In the genomic region with DNA sequence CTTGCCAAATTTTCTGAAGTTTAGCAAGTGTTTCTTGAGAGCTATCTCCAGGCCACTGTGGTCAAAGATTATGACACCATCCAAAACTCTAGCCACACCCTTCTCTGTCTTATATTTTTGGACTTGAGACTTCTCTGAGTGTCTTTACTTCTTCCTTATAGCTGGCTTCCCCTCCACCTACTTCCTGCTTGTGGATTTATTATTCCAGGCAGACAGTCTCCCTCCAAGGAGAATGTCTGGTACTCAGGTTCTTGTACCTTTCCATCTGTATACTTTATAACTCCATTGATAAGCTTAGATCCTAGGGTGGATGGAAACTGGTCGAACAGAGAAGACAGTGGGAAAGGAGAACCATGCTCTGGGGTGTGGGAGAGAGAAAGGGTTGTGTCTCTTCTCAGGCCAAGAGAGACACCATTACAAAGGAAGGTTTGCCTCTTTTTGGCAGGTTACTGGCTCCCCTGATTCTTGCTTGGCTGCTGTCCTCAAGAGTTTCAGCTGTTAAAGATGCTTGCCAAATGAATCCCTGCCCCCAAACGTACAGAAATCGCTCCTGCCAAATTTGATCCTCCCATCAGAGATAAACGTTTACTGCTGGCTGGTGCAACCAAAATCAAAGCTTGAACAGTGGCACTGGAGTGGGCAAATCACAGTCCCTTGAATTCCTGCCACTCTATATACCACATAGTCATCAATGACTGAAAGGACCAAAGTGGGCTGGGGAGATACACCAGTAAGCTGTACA, we compare ENCODE assay signal across 16 mouse cellular contexts.
DNase-seq lines count a peak whose midpoint lies in the region; ATAC-seq and TF ChIP-seq lines count a peak whose summit lies in the region.
"Had no signal": no experiment of that assay in that cellular context is flagged by ENCODE, and none has a peak within 500 bp of the region (broad histone marks: within the 10 kb centered on the region; RNA-seq: fewer than 3 reads in every experiment).

No protein-coding gene starts in this region.

- no peak overlapping the region for H3K4me3 ChIP-seq in hindbrain, embryonic 13.5 days
- H3K4me3 ChIP-seq in hindbrain, embryonic 11.5 days (ENCODE audit: low read depth, low read length): no peak overlapping the region
- H3K4me3 ChIP-seq in intestine, postnatal 0 days (ENCODE audit: low read depth, low read length): no peak overlapping the region
- H3K4me3 ChIP-seq: limb, embryonic 13.5 days; neural tube, embryonic 13.5 days had no signal

- TF ChIP-seq CTCF in intestine, postnatal 0 days (IDR thresholded peaks at IDR 0.05; ENCODE audit: low read depth): no peak

- no peak for ATAC-seq in hindbrain, embryonic 13.5 days (ENCODE audit: low FRiP score)
- no peak for ATAC-seq in hindbrain, embryonic 11.5 days (ENCODE audit: low FRiP score)
- peak; percentile 46; the same call in 1 of the 2 replicates for ATAC-seq in cerebellum, adult (ENCODE audit: insufficient number of reproducible peaks, low FRiP score, low TSS enrichment)
- peak; percentile 51; the same call in 1 of the 2 replicates for ATAC-seq in intestine, postnatal 0 days
- no peak for ATAC-seq in CD4-positive, CD25-positive, alpha-beta regulatory T cell, adult 4 months

- H3K4me1 ChIP-seq in hindbrain, embryonic 13.5 days (replicated peaks): peaks cover 33% of the 10 kb centered on the region
- peaks cover 6% of the 10 kb centered on the region for H3K4me1 ChIP-seq in hindbrain, embryonic 11.5 days (replicated peaks; ENCODE audit: control insufficient read depth, insufficient read depth, low read length)
- 0 out of 2 replicates have a peak, but pooled peaks cover 6% of the 10 kb centered on the region for H3K4me1 ChIP-seq in intestine, postnatal 0 days (replicated peaks; ENCODE audit: control insufficient read depth, insufficient read depth, low read length)
- H3K4me1 ChIP-seq: limb, embryonic 13.5 days had no signal

- no peak overlapping the region for H3K9ac ChIP-seq in hindbrain, embryonic 13.5 days
- H3K9ac ChIP-seq in hindbrain, embryonic 11.5 days (ENCODE audit: low read depth, low read length): no peak overlapping the region
- H3K9ac ChIP-seq in intestine, postnatal 0 days (ENCODE audit: low read depth, low read length): no peak overlapping the region
- H3K9ac ChIP-seq: limb, embryonic 13.5 days; neural tube, embryonic 13.5 days had no signal

- H3K9me3 ChIP-seq in hindbrain, embryonic 13.5 days: 0 out of 2 replicates have a peak, but pooled peaks cover 5% of the 10 kb centered on the region
- H3K9me3 ChIP-seq in hindbrain, embryonic 11.5 days (ENCODE audit: control insufficient read depth, low read length): no peaks in the 10 kb centered on the region
- H3K9me3 ChIP-seq in intestine, postnatal 0 days (ENCODE audit: control insufficient read depth): no peaks in the 10 kb centered on the region
- H3K9me3 ChIP-seq: neural tube, embryonic 13.5 days had no signal

- peak overlapping the region; percentile 25; the same call in 1 of the 2 replicates for H3K27ac ChIP-seq in hindbrain, embryonic 13.5 days
- no peak overlapping the region for H3K27ac ChIP-seq in hindbrain, embryonic 11.5 days (ENCODE audit: low read depth, low read length)
- H3K27ac ChIP-seq in intestine, postnatal 0 days (ENCODE audit: low read depth, low read length): no peak overlapping the region
- H3K27ac ChIP-seq: kidney, postnatal 0 days; limb, embryonic 13.5 days; neural tube, embryonic 13.5 days had no signal

- H3K4me2 ChIP-seq in hindbrain, embryonic 13.5 days: no peak overlapping the region
- H3K4me2 ChIP-seq in hindbrain, embryonic 11.5 days (replicated peaks; ENCODE audit: low read depth, low read length): no peak overlapping the region
- H3K4me2 ChIP-seq in intestine, postnatal 0 days (replicated peaks; ENCODE audit: low read depth): no peak overlapping the region
- H3K4me2 ChIP-seq: limb, embryonic 13.5 days; neural tube, embryonic 13.5 days had no signal

- 76% methylated on average over 4 of the region's 4 CpGs for WGBS in hindbrain, embryonic 13.5 days
- 81% methylated on average over 4 of the region's 4 CpGs for WGBS in hindbrain, embryonic 11.5 days
- 39% methylated on average over 4 of the region's 4 CpGs for WGBS in intestine, postnatal 0 days

- H3K27me3 ChIP-seq in hindbrain, embryonic 13.5 days: no peaks in the 10 kb centered on the region
- H3K27me3 ChIP-seq in hindbrain, embryonic 11.5 days (ENCODE audit: control insufficient read depth, insufficient read depth, low read length): no peaks in the 10 kb centered on the region
- H3K27me3 ChIP-seq in intestine, postnatal 0 days (replicated peaks; ENCODE audit: control insufficient read depth, insufficient read depth, low read length): no peaks in the 10 kb centered on the region
- H3K27me3 ChIP-seq: limb, embryonic 13.5 days; neural tube, embryonic 13.5 days had no signal

- DNase-seq in hindbrain, embryonic 11.5 days (ENCODE audit: low spot score): no peak
- DNase-seq in cerebellum, postnatal 14 days: peak; percentile 78 to 88
- no peak for DNase-seq in layer of hippocampus, postnatal 14 days (ENCODE audit: low spot score in 2 of 2)
- DNase-seq in spleen, adult 18-20 months: no peak
- DNase-seq: adrenal gland, postnatal 25 days; B cell, adult 2 months; lung, adult 2 months; thymus, adult 18-20 months had no signal

- no peaks in the 10 kb centered on the region for H3K36me3 ChIP-seq in hindbrain, embryonic 13.5 days
- H3K36me3 ChIP-seq in hindbrain, embryonic 11.5 days (ENCODE audit: control insufficient read depth, insufficient read depth, low read length): no peaks in the 10 kb centered on the region
- H3K36me3 ChIP-seq in intestine, postnatal 0 days (ENCODE audit: control insufficient read depth, insufficient read depth): no peaks in the 10 kb centered on the region
- H3K36me3 ChIP-seq: G1E; limb, embryonic 13.5 days; neural tube, embryonic 13.5 days had no signal

Comparison
In these comparisons a context has a peak if more than half of its experiments do, and no peak if none do; other contexts are left out.
1. ATAC-seq: peak in cerebellum, adult (single experiment) and intestine, postnatal 0 days (single experiment); none in hindbrain, embryonic 13.5 days (single experiment), hindbrain, embryonic 11.5 days (single experiment) and CD4-positive, CD25-positive, alpha-beta regulatory T cell, adult 4 months (single experiment).
2. DNase-seq: peak in cerebellum, postnatal 14 days (2 of 2); none in hindbrain, embryonic 11.5 days (single experiment), layer of hippocampus, postnatal 14 days (0 of 2) and spleen, adult 18-20 months (0 of 2).